Mouse (Mus musculus) CH12F3 (cell line): Measurements from ENCODE around the gene Diablo.
"Not testable (repeated sequence)": the region's sequence is repeated elsewhere in the genome, so short reads cannot be mapped to it uniquely, and the experiment has no call there.

Experiments used
- in situ Hi-C: fragments of 300-500 bp; cut with MboI; formaldehyde crosslinking; loops from 2 replicates; pipeline ENCODE4 v1.14.3; 2020; ENCODE audit warnings: low sequenced_read_pairs

Gene Diablo

DNA sequence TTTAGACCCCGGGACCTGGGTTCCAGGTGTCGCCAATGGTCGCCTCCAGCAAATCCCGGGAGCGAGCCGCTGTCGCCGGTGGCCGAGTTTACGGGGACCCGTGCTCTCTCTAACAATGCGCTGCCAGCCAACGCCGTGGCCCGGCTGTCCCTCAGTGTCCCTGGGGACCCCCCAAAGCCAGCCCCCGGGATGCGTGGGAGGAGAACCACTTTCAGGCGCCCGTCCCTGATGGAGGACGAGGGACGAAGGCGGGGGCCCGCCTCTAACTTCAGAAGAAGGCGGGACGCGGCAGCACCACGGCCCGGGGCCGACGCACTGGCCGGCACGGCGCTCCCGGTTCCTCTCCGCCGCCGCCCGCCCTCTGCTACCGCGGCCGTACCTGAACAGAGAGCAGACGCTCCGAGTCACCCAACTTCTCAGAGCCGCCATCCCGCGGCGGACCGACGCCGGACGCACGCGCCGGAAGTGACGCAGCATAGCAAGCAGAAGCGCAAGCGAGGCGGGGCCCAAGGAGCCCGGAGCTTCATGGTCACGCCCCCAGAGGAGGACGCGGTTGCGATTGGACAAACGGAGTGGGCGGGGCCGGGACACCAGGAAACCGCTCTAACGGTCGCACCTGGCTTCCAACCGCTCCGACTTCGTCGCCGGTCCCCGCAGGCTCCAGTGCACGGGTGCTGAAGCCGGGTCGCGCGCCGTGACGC, at the start of gene Diablo:
Gene Diablo, minus strand, starts transcription at position 485 of the 701 bp plus-strand sequence.
- in situ Hi-C loops = no loop called here

DNA sequence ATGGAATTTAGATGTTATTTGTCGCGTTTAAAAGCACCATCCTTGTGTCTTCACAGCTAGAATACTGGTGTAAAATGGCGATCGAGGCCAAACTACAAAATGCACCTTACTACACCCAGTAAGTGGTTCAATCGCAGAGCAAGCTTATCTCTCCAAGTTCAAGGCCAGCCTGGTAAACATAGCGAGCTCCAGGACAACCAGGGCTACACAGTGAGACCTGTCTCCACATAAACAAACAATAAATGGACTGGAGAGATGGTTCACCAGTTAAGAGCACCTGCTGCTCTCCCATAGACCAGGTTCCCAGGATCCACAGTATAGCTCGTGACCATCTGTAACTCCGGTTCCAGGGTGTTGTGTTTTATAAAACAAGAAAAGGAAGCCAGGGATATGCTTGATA, 49.4 kb upstream of the Diablo start:
- in situ Hi-C loops = no loop called here

DNA sequence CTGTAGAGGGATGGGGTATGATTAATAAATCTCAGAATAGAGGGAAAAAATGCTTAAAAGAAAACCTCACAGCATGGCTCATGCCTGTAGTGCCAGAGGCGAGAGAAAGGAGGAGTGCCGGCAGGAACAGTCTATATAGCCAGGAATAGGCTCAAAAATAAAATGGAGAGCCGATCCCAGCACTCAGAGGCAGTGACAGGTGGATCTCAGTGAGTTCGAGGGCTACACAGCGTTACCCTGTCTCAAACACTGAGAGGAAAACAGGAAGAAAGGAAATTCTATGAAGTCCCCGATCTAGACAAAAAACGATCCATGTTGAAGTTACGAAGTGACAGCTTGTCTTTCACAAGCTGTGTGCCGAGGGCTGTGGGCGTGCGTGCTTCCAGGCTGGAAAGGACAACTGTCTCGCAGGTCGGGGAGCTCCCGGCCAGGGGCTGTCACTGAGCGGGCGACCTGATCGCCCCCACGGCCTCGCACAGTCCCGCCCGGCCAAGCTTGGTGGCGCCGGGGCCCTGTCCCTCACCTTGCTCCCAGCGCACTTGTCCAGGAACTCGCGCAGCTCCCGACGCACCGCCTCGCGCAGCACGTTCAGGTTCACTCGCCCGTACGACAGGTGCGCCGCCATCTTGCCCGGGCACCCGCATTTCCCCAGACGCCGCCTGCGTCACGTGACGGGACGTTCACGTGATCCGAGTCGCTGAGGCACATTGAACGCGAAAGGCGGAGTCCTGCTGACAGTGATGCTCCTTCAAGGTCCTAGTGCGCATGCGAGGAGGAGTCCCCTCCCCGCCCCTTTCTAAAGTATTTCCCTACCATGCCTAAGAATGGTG, 48.6 kb upstream of the Diablo start, which contains the start of gene Vps33a:
Gene Vps33a, minus strand, starts transcription at position 682 of the 830 bp plus-strand sequence.
- in situ Hi-C loops = no loop called here

DNA sequence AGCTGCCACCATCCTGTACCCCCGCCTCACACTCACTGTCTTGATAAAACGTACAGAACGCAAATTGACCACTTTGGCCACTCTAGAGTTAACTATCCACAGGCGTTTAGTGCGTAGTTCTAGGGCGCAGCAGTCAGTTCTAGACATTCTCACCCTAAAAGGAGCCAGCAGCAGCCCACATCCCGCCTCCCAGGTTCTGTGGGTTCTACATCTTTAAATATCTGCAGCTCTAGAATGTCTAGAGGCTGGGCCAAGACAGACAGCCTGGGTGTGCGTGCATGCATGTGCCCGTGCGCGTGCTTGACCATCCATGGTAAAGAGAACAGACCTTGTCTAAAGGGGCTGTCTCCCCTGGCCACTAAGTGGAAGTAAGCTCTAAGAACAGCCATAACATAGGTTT, 37.2 kb upstream of the Diablo start:
- in situ Hi-C loops = no loop called here

DNA sequence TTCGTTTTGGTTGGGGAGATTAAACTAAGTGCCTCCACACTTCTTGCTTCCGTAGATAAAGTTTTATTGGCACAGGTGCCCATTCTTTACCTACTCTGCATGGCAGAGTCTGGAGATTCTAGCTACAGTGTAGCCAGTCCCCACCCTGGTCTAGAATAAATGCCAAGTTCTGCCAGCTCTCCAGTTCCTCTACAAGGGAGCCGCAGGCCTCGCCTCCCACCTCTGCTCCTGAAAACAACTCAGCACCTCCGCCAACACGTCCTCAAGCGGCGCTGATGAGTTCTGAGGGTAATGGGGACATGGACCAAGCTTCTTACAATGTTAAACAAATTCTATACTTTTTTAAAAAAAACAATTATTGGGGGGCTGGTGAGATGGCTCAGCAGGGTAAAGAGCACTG, 35.6 kb upstream of the Diablo start:
- in situ Hi-C loops = no loop called here

DNA sequence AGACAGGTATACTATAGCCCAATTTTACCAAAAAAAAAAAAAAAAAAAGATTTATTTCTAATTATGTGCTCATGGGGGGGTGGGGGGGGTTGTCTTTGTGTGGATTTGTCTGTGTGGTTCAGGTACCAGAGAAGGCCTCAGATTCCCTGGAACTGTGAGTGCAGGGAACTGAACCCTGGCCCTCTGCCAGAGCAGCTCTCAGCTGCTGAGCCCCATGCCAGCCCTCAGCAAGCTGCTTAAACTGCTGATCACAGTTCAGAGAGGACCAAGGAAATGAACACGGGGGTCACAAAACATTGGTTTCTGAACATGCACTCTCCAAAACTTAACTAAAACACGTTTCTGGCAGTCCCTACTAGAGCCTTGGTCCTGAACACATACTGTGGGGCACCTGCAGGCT, 32.5 kb upstream of the Diablo start:
- in situ Hi-C loops = no loop called here

DNA sequence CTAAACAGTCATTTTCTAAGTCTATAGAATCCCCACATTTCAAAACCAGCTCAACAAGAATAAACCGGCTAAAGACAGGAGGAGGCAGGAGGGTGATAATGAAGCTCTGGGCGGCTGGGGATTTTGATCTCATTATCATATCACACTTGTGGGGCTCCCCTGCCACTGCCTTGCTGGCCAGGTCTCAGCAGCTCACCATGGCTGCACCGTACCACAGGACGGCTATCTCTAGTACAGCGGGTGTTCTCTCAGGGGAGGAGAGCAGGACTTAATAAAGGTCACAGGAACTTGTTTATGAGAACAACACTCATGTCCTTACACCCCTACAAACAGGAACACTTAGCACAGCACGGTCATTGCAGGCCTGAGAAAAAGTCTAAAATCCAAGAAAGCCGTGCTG, 31.7 kb upstream of the Diablo start:
- in situ Hi-C loops = no loop called here

DNA sequence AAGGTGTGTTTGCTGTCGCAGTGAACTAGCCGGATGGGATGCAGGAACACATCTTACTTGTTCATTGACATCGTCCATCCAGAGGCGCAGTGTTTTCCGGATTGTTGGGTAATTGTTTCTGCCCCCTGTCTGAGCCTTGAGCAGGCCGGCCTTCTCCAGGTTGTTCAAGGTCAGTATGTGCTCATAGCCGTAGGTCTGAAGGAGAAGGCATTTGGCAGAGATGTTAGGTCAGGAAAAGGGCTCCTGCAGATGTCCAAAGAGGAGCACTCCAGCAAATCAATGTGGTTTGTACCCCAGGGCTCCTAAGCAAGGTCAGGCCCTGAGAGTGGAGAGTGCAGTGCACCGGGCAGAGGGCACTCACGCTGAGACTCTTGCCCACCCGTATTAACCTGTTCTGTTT, 9.8 kb upstream of the Diablo start:
- in situ Hi-C loops = no loop called here

DNA sequence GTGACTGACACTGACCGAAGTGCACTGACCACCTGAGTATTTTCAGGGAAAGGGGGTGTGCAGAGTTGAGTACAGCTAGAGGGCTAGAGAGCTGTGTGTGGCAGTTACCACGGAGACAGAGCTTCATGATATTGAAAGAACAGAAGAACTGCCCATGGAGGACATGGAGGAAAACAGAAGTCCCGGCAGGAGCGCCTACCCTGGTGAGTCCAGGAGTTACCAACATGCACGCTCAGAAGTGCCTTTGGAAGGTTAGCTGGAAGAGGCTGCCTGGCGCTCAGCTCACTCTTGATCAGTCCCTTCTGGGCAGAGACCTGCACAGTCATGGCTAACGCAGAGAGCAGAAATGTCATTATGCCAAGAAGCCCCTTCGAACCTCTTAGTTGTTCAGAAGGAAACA, 6.1 kb upstream of the Diablo start:
- in situ Hi-C loops = no loop called here

DNA sequence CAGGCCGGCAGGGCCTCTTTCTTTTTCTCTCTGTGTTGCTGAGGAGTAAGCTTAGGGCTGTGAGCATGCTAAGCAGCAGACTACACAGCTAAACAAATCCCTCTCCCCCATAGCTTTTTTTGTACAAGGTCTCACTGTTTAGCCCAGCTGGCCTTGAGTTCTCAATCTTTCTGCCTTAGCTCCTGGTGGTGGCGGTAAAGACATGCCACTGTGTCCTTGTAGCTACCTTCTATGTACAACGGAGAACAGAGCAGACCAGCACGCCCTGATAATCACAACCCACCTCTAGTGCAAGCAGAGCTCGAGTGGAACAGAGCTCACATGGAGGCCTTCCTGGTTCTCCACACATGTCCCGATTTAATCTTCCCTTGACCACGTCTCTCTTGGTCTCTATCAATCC, 4.7 kb upstream of the Diablo start:
- in situ Hi-C loops = no loop called here

DNA sequence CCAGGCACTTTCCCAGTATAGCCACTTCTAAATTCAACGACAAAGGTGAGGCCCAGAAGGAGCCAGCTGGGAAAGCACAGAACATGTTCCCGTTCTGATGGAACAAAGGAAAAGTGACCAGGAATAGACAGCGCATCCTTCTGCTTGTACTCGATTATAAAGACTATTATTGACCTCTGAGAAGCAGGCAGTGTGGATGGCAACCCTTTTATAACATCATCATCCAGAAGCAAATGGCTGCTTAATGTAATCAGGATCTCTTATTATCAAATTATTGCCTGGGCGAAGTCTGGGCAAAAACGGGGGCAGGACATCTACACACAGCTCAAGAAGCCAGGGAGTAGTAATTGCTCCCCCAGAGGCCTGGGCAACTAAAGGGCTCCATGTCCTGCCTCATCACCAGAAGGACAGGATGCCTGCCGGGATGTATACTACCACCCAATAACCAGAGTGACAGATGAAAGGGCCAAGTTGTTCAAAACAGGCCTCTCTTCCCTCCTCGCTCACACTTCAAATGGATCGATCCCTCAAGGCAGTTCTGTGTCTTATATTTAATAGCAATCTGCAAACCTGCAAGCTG, 2.0 kb upstream of the Diablo start:
- in situ Hi-C loops = no loop called here

DNA sequence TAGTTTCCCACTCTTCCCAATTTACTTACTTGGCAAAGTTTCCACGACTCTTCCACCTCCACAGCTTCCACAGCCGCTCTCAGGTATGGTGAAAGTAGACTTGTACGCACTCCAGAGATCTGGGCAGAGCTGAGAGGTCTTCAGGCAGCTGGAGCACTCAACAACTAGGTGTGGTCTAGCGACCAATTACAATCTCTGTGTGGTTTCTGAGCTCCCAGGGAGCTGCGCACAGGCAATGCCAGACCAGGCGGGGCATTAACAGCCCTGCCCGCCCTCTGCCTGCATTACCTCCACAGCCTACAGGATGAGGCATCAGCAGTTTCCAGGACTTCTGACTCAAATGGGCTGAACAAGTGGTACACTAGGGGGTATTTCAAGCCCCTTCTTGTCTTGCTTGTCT, 1.3 kb upstream of the Diablo start, which contains the start of gene Gm49027:
Gene Gm49027, minus strand, starts transcription at position 208 of the 400 bp plus-strand sequence.
- in situ Hi-C loops = no loop called here

DNA sequence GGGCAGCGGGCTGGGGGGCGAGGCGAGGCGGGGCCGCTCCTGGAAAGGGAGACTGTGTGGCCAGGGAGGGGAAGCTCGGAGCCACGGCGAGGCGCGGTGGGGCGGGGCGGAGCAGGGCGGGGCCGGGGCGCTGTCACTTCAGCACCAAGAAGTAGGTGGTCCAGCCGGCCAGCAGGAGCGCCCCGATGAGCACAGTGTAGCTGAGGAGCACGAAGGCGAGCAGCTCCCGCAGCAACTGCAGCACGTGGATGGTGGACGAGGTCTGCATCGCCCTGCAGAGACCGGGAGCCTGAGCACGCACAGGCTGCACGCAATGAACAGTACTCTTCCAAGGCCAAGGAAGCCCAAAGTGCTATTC, 396 bp upstream of the Diablo start:
- in situ Hi-C loops = no loop called here

DNA sequence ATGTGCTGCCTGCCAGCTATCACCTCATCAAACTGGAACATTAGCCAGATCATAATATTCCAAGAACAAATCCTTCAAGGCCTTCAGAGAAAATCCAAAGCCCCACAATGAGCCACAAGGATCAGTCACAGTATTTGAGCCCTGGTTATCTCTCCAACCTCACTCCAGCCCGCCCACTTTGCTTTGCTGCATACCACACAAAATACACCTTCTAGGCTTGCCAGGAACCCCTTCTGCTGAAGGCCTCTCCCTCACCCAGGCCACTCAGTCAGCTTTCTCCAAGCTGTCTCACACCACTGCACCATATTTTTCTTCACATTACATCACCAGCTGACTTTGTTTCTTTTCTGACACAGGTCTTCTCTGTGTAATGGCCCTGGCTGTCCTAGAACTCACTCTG, 1.8 kb downstream of the Diablo start:
- in situ Hi-C loops = no loop called here

DNA sequence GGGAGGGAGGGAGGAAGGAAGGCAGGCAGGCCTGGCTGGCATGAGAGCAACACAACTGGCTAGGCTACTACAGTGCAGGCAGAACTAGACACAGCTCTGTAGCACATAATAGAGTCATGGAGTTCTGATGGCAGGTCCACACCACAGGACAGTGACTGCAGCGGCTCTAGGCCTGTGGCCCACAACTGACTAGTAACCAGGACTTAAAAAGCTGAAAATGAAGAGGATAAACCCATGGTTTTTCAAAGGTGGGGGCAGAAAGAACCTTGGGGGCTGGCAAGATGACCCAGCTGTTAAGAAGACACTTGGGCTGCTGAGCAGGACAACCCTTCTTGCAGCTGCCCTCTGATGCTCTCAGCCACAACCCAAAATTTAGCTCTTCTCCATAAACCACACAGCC, 2.4 kb downstream of the Diablo start:
- in situ Hi-C loops = no loop called here

DNA sequence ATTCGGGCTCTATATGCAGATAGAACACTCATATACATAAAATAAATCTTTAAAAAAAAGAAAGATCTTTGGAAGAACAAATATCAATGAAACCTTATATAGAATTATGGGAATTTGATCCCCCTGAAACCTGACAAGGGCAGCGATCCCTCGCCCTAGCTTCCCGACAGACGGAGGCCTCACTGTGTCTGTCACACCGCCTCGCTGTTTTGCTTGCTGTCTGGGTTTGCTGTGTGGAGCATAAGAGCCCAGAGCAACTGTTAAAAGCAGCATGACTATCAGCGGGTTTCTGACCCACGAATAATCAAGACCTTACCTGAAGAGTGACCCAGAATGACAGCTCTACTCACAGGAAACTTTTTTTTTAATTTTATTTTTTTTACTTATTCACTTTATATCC, 3.3 kb downstream of the Diablo start:
- in situ Hi-C loops = no loop called here

DNA sequence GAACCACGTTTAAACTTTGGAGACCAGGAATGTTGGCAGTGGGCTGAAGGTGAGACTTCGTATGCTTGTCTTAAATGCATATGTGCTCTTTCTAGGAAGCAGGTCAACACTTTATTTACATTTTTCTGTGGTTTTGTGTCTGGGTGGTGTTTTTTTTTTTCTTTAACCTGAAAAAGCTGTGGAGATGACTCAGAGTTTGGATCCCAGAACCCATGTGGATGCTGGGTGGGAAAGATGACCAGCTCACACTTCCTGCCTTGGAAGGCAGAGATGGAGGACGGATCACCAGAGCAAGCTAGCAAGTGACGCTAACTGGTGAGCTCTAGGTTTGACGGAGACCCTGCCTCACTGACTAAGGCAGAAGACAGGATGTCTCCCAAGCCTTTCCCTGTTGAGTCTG, 9.1 kb downstream of the Diablo start:
- in situ Hi-C loops = no loop called here

DNA sequence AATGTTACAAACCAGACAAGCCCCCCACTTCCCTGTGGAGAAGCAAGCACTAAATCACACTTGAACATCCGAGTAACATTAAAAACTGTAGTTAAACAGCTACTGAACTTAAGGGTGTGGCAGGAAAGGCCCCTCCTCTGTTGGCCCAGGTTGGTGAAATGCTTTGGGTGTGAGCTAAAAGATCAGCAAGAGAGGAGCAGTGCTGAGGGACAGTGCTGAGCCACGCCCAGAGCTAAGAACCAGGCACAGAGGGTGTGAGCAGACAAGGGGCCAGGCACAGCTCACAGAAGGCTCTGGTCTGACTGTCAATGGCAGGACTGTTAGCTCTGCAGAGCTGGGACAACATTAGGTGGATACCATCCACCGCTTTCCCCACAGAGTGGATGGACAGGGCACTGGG, 11.9 kb downstream of the Diablo start:
- in situ Hi-C loops = no loop called here

DNA sequence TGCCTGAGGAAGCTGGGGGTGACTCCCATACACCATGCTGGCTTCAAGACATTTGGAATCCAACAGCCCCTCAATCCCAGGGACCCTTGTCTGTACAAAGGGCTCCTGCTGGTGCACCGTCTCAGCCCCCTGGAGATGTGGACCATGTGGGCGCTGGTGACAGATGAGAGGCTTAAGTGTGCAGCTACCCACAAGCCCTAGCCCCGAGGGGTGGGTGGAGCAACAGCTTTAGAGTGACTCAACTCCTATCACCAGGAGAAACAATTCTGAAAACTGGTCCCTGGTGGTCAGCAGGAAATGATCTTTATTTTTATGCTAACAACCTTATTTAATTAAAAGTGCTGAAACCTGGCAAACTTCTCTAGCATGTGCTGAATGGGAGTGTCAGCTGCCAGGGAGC, 12.6 kb downstream of the Diablo start:
- in situ Hi-C loops = not testable (repeated sequence)

DNA sequence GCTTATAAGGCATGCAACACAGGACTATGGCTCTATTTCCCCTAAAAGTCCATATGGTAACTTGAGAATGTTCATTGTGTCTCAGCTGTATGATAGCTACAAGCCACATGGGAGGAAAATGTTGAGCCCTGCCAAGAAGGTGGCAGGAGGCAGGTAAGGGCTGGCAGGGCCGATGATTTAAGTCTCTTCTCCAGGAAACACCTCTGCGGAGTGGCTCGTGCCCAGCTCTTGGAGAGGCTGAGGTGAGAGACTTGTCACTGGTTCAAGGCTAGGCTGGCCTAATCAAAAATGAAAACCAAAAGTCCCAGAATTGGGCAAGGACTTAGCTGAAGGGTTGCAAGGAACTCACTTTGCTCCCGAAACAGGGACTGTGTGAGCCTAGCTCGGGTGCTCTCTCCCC, 13.8 kb downstream of the Diablo start, which contains the start of gene B3gnt4:
Gene B3gnt4, plus strand, starts transcription at position 301 of the 400 bp plus-strand sequence.
- in situ Hi-C loops = no loop called here

DNA sequence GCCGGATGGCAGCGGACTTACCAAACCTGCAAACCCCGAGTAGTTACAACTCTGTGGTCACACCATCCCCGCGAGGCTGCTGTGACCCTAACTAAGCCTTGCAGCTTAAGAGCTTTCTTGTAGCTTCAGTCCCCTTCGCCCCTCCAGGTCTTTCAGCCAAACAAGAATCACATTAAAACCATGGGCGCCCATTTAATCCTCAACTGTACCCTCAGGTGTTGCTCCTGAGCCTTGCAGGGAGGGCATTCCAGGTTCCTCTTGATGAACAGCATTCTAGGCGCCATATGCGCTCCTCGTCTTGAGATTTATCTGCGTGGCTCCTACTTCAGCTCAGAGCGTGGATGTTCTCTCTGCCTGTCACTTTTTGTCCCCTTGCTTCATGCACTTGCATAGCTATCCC, 15.1 kb downstream of the Diablo start:
- in situ Hi-C loops = no loop called here
